Mouse (Mus musculus): Measurements from ENCODE around the gene Slc9a9.

- no peak for TF ChIP-seq POLR2A (IDR thresholded peaks at IDR 0.05; ENCODE audit: borderline replicate concordance, extremely low read depth, insufficient read depth, insufficient read length, poor library complexity, severe bottlenecking)
- TF ChIP-seq CTCF (IDR thresholded peaks at IDR 0.05; ENCODE audit: borderline replicate concordance, extremely low read depth, insufficient read depth, insufficient read length) = no peak
Measured at GRCm38 (mm10) chr9:95242628-95243195, 573.0 kb downstream of the Slc9a9 start.
